8 mouse cellular contexts compared by ENCODE assay signal in genomic region chr6:97250966-97251365, GRCm38 (mm10). TPM values are rescaled to one million over a fixed set of nuclear protein-coding genes. Genes with fewer than 3 reads are reported as not detected.
DNase-seq lines count a peak whose midpoint lies in the region; ATAC-seq and TF ChIP-seq lines count a peak whose summit lies in the region.

No protein-coding gene starts in this region.

- H3K4me2 ChIP-seq in midbrain, embryonic 14.5 days (ENCODE audit: low read length): no peak overlapping the region
- no peak overlapping the region for H3K4me2 ChIP-seq in midbrain, embryonic 16.5 days (ENCODE audit: low read length)
- H3K4me2 ChIP-seq in heart, embryonic 16.5 days (ENCODE audit: low read depth, low read length): peak overlapping the region; percentile 66
- peak overlapping the region; percentile 68 for H3K4me2 ChIP-seq in myocyte (ENCODE audit: low read depth)

- H3K27me3 ChIP-seq in midbrain, embryonic 14.5 days (ENCODE audit: control insufficient read depth, insufficient read depth, low read length): no peaks in the 10 kb centered on the region
- no peaks in the 10 kb centered on the region for H3K27me3 ChIP-seq in midbrain, embryonic 16.5 days (ENCODE audit: control insufficient read depth, insufficient read depth, low read depth, low read length)
- no peaks in the 10 kb centered on the region for H3K27me3 ChIP-seq in heart, embryonic 16.5 days (ENCODE audit: control insufficient read depth, insufficient read depth, low read length)
- H3K27me3 ChIP-seq in myocyte (ENCODE audit: control insufficient read depth, insufficient read depth, insufficient read length): no peaks in the 10 kb centered on the region

- no peak overlapping the region for H3K9ac ChIP-seq in midbrain, embryonic 14.5 days (replicated peaks; ENCODE audit: low read length)
- H3K9ac ChIP-seq in midbrain, embryonic 16.5 days (ENCODE audit: low read depth, low read length): no peak overlapping the region
- no peak overlapping the region for H3K9ac ChIP-seq in heart, embryonic 16.5 days (ENCODE audit: low read length)

- no peak for TF ChIP-seq POLR2A in myocyte (IDR thresholded peaks at IDR 0.05; ENCODE audit: insufficient read length, low read depth)

- 54% methylated on average over 6 of the region's 6 CpGs for WGBS in midbrain, embryonic 14.5 days
- 35% methylated on average over 6 of the region's 6 CpGs for WGBS in midbrain, embryonic 16.5 days
- 19% methylated on average over 6 of the region's 6 CpGs for WGBS in heart, embryonic 16.5 days

- H3K27ac ChIP-seq in midbrain, embryonic 14.5 days (replicated peaks; ENCODE audit: low read depth, low read length): no peak overlapping the region
- H3K27ac ChIP-seq in midbrain, embryonic 16.5 days (ENCODE audit: low read length): no peak overlapping the region
- H3K27ac ChIP-seq in heart, embryonic 16.5 days (ENCODE audit: low read length): no peak overlapping the region

- DNase-seq in midbrain, embryonic 14.5 days: peak; percentile 80
- DNase-seq in embryo, embryonic 11 days: peak; percentile 74
- peak; percentile 18 to 40 for DNase-seq in layer of hippocampus, postnatal 36 days
- peak; percentile 70 for DNase-seq in thymus, postnatal 14 days

- no peaks in the 10 kb centered on the region for H3K79me2 ChIP-seq in myocyte (ENCODE audit: control insufficient read depth, insufficient read depth)

- no peak overlapping the region for H3K4me3 ChIP-seq in midbrain, embryonic 14.5 days (replicated peaks; ENCODE audit: low read depth, low read length)
- H3K4me3 ChIP-seq in midbrain, embryonic 16.5 days (ENCODE audit: low read depth, low read length): no peak overlapping the region
- peak overlapping the region; percentile 47 for H3K4me3 ChIP-seq in heart, embryonic 16.5 days (ENCODE audit: low read length)
- peak overlapping the region; percentile 29 for H3K4me3 ChIP-seq in myocyte

- H3K9me3 ChIP-seq in midbrain, embryonic 14.5 days (ENCODE audit: control insufficient read depth, low read length): no peaks in the 10 kb centered on the region
- no peaks in the 10 kb centered on the region for H3K9me3 ChIP-seq in midbrain, embryonic 16.5 days (replicated peaks; ENCODE audit: control insufficient read depth, low read length, poor library complexity, severe bottlenecking)
- no peaks in the 10 kb centered on the region for H3K9me3 ChIP-seq in heart, embryonic 16.5 days (replicated peaks; ENCODE audit: control insufficient read depth, low read length)

- no peaks in the 10 kb centered on the region for H3K36me3 ChIP-seq in midbrain, embryonic 14.5 days (ENCODE audit: control insufficient read depth, insufficient read depth, low read length)
- no peaks in the 10 kb centered on the region for H3K36me3 ChIP-seq in midbrain, embryonic 16.5 days (ENCODE audit: control insufficient read depth, insufficient read depth, low read length)
- H3K36me3 ChIP-seq in heart, embryonic 16.5 days (ENCODE audit: control insufficient read depth, insufficient read depth): peaks cover 10% of the 10 kb centered on the region
- no peaks in the 10 kb centered on the region for H3K36me3 ChIP-seq in myocyte (ENCODE audit: control insufficient read depth, insufficient read depth)

- no peak for ATAC-seq in midbrain, embryonic 14.5 days (ENCODE audit: low FRiP score, low TSS enrichment)
- ATAC-seq in midbrain, embryonic 16.5 days: no peak
- ATAC-seq in activated CD4-positive, CD25-positive, alpha-beta regulatory T cell, adult 4 months: peak; percentile 73
- no peak for ATAC-seq in heart, embryonic 16.5 days (replicated peaks; ENCODE audit: extremely low read depth, insufficient read depth, low FRiP score)

- no peak overlapping the region for H3ac ChIP-seq in myocyte (ENCODE audit: control insufficient read depth, insufficient read length)

- H3K4me1 ChIP-seq in midbrain, embryonic 14.5 days (ENCODE audit: control insufficient read depth, insufficient read depth, low read length): no peaks in the 10 kb centered on the region
- H3K4me1 ChIP-seq in midbrain, embryonic 16.5 days (ENCODE audit: control insufficient read depth, insufficient read depth, low read length): no peaks in the 10 kb centered on the region
- peaks cover 4% of the 10 kb centered on the region; the same call in 1 of the 2 replicates for H3K4me1 ChIP-seq in heart, embryonic 16.5 days (ENCODE audit: control insufficient read depth, insufficient read depth, low read length)

TF ChIP-seq in myocyte, 11 proteins besides CTCF, POLR2A, EP300 and RAD21:
- no peak for TF ChIP-seq CEBPB (IDR thresholded peaks at IDR 0.05; ENCODE audit: insufficient read depth, poor library complexity, severe bottlenecking)
- TF ChIP-seq USF1 (IDR thresholded peaks at IDR 0.05; ENCODE audit: low read depth): no peak
- no peak for TF ChIP-seq MAX (IDR thresholded peaks at IDR 0.05; ENCODE audit: low read depth)
- TF ChIP-seq POLR2AphosphoS2 (IDR thresholded peaks at IDR 0.05; ENCODE audit: insufficient read length, low read depth): no peak
- TF ChIP-seq TCF12 (IDR thresholded peaks at IDR 0.05; ENCODE audit: insufficient read depth, poor library complexity, severe bottlenecking): no peak
- no peak for TF ChIP-seq REST (IDR thresholded peaks at IDR 0.05; ENCODE audit: insufficient read depth, insufficient read length)
- no peak for TF ChIP-seq E2F4 (IDR thresholded peaks at IDR 0.05; ENCODE audit: insufficient read depth)
- no peak for TF ChIP-seq SRF (IDR thresholded peaks at IDR 0.05; ENCODE audit: control insufficient read depth, insufficient read length, low read depth)

RNA-seq across cellular contexts. Expression of gene Lmod3, which starts 1.6 kb away (rescaled TPM):
- polyA plus RNA-seq in midbrain, embryonic 14.5 days (2014; fragmentation: Nextera tagmentation; extraction: Ambion mirVana): not detected in 2 replicates
- 0.09 TPM in 1 of 2 replicates, not detected in the other for polyA plus RNA-seq in midbrain, embryonic 16.5 days (2015; fragmentation: Nextera tagmentation; extraction: Ambion mirVana)
- polyA plus RNA-seq in activated CD4-positive, CD25-positive, alpha-beta regulatory T cell, adult 4 months (2017; shearing (Covaris generic)): not detected
- polyA plus RNA-seq in heart, embryonic 16.5 days (2015; fragmentation: Nextera tagmentation; extraction: Ambion mirVana): 21.6 and 27.8 TPM in 2 replicates
- total RNA-seq in layer of hippocampus, postnatal 36 days (2021): not detected
- polyA plus RNA-seq in myocyte (2012; fragmentation: generic; extraction: Trizol): 55.6 TPM

RNA-seq across cellular contexts. Expression of gene Arl6ip5, which starts 40.5 kb away (rescaled TPM):
- 70.7 and 113 TPM in 2 replicates for polyA plus RNA-seq in midbrain, embryonic 14.5 days (2014; fragmentation: Nextera tagmentation; extraction: Ambion mirVana)
- 149 and 160 TPM in 2 replicates for polyA plus RNA-seq in midbrain, embryonic 16.5 days (2015; fragmentation: Nextera tagmentation; extraction: Ambion mirVana)
- polyA plus RNA-seq in activated CD4-positive, CD25-positive, alpha-beta regulatory T cell, adult 4 months (2017; shearing (Covaris generic)): 100 to 1,000 TPM; 185 to 248 TPM
- polyA plus RNA-seq in heart, embryonic 16.5 days (2015; fragmentation: Nextera tagmentation; extraction: Ambion mirVana): 99.6 and 107 TPM in 2 replicates
- total RNA-seq in layer of hippocampus, postnatal 36 days (2021): 100 to 1,000 TPM; 183 to 191 TPM
- 750 TPM for polyA plus RNA-seq in myocyte (2012; fragmentation: generic; extraction: Trizol)

RNA-seq across cellular contexts. Expression of gene Uba3, which starts 45.5 kb away (rescaled TPM):
- 97.7 and 98.5 TPM in 2 replicates for polyA plus RNA-seq in midbrain, embryonic 14.5 days (2014; fragmentation: Nextera tagmentation; extraction: Ambion mirVana)
- polyA plus RNA-seq in midbrain, embryonic 16.5 days (2015; fragmentation: Nextera tagmentation; extraction: Ambion mirVana): 90.2 and 92.9 TPM in 2 replicates
- 10 to 100 TPM; 34.6 to 41.3 TPM for polyA plus RNA-seq in activated CD4-positive, CD25-positive, alpha-beta regulatory T cell, adult 4 months (2017; shearing (Covaris generic))
- polyA plus RNA-seq in heart, embryonic 16.5 days (2015; fragmentation: Nextera tagmentation; extraction: Ambion mirVana): 63.3 and 71.1 TPM in 2 replicates
- 10 to 100 TPM; 72.2 to 78.4 TPM for total RNA-seq in layer of hippocampus, postnatal 36 days (2021)
- 43.7 TPM for polyA plus RNA-seq in myocyte (2012; fragmentation: generic; extraction: Trizol)

Comparison
In these comparisons a context has a peak if more than half of its experiments do, and no peak if none do; other contexts are left out.
1. DNase-seq: peak in every context shown above with its lines; median percentile 80 in midbrain, embryonic 14.5 days; 74 in embryo, embryonic 11 days; 70 in thymus, postnatal 14 days; 29 in layer of hippocampus, postnatal 36 days.
2. H3K4me2 ChIP-seq: peak in heart, embryonic 16.5 days (single experiment) and myocyte (single experiment); none in midbrain, embryonic 14.5 days (single experiment) and midbrain, embryonic 16.5 days (single experiment).
3. H3K4me3 ChIP-seq: peak in heart, embryonic 16.5 days (single experiment) and myocyte (single experiment); none in midbrain, embryonic 14.5 days (single experiment) and midbrain, embryonic 16.5 days (single experiment).
4. RNA of gene Lmod3, which starts 1.6 kb away (polyA plus RNA-seq): 55.6 TPM in myocyte (single experiment) and 21.6 to 27.8 TPM in heart, embryonic 16.5 days; not detected in activated CD4-positive, CD25-positive, alpha-beta regulatory T cell, adult 4 months, not detected in midbrain, embryonic 14.5 days and 0.09 TPM in midbrain, embryonic 16.5 days; every median in the first group is over 10 times any median in the second.